Mouse (Mus musculus) lung, embryonic 16.5 days (tissue): ENCODE data around the gene Pnp2. TPM values are rescaled to one million over a fixed set of nuclear protein-coding genes. Genes with fewer than 3 reads are reported as not detected.
A peak's percentile ranks its signal among the peaks of the same experiment; 100 is the strongest.

Experiments
- ATAC-seq: fragments of 200-750 bp; cut with Nextera tagmentation; 2 replicates; pipeline ENCODE4 v1.8.0; 2017; ENCODE audit warnings: low read depth, mild to moderate bottlenecking, moderate library complexity
- H3K27ac ChIP-seq: fragments of 300-500 bp; sonication (generic); 2 replicates; pipeline ENCODE4 v1.5.1; 2014; ENCODE audit warnings: mild to moderate bottlenecking, control low read depth, low read length
- H3K27me3 ChIP-seq: fragments of 300-500 bp; sonication (generic); 2 replicates; pipeline ENCODE4 v1.6.1; 2014; ENCODE audit warnings: low read depth, low read length, mixed read lengths; ENCODE audit not compliant: control insufficient read depth, insufficient read depth
- H3K36me3 ChIP-seq: fragments of 300-500 bp; sonication (generic); 2 replicates; pipeline ENCODE4 v1.6.1; 2014; ENCODE audit warnings: low read length; ENCODE audit not compliant: control insufficient read depth, insufficient read depth
- H3K4me1 ChIP-seq: fragments of 300-500 bp; sonication (generic); replicated peaks from 2 replicates; pipeline ENCODE4 v1.6.1; 2014; ENCODE audit warnings: low read length, mixed read lengths; ENCODE audit not compliant: control insufficient read depth, insufficient read depth
- H3K4me2 ChIP-seq: fragments of 300-500 bp; sonication (generic); 2 replicates; pipeline ENCODE4 v1.6.1; 2014; ENCODE audit warnings: low read depth, low read length, control low read depth
- H3K4me3 ChIP-seq: fragments of 300-500 bp; sonication (generic); 2 replicates; pipeline ENCODE4 v1.5.1; 2014; ENCODE audit warnings: mild to moderate bottlenecking, low read length, control low read depth
- H3K9ac ChIP-seq: fragments of 300-500 bp; sonication (generic); 2 replicates; pipeline ENCODE4 v1.6.1; 2014; ENCODE audit warnings: low read length, control low read depth
- H3K9me3 ChIP-seq: fragments of 300-500 bp; sonication (generic); 2 replicates; pipeline ENCODE4 v1.6.1; 2016; ENCODE audit warnings: low read length; ENCODE audit not compliant: control insufficient read depth
- WGBS: fragments of 180-500 bp; shearing (Covaris S2); extraction: QIAGEN DNeasy Blood & Tissue Kit; methylation state at CpG from one replicate; pipeline ENCODE4 v1.1.7; 2014; 5-methylcytosine and 5-hydroxymethylcytosine counted together
- polyA plus RNA-seq: library from polyadenylated mRNA; unstranded; fragments of >200 nt; fragmentation: Nextera tagmentation; extraction: Ambion mirVana; gene quantifications from 2 replicates; pipeline ENCODE4 v1.2.1, GENCODE M21; 2015

Gene Pnp2
- polyA plus RNA-seq, 1 experiment from 2014 or later: 0.46 TPM

DNA sequence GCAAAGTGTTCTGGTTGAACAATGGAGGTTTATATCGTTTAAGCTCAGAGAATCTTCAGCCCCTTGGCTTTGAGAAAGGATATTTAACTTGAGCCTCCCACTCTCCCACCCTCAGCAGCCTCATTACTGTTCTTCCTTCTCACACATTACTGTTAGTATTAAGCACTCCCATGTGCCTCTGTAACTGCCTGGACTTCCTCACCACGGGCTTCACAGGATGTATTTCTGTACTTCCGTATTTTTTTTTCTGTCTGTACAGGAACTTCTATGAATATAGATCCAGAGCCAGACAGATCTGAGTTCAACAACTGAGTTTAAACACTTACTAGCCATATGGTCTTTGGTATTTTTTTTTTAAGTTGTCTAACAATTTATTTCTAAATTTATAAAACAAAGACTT, 41.3 kb downstream of the Pnp2 start:
- no peaks in the 10 kb centered on the region for H3K36me3 ChIP-seq
- H3K4me1 ChIP-seq: no peaks in the 10 kb centered on the region
- WGBS: 57% methylated on average over 3 of the region's 3 CpGs
- H3K4me2 ChIP-seq: no peak overlapping the region
- H3K9ac ChIP-seq: no peak overlapping the region
- H3K27ac ChIP-seq: peak overlapping the region; percentile 58
- no peaks in the 10 kb centered on the region for H3K9me3 ChIP-seq
- H3K4me3 ChIP-seq: no peak overlapping the region
- H3K27me3 ChIP-seq: no peaks in the 10 kb centered on the region
- ATAC-seq: no peak

DNA sequence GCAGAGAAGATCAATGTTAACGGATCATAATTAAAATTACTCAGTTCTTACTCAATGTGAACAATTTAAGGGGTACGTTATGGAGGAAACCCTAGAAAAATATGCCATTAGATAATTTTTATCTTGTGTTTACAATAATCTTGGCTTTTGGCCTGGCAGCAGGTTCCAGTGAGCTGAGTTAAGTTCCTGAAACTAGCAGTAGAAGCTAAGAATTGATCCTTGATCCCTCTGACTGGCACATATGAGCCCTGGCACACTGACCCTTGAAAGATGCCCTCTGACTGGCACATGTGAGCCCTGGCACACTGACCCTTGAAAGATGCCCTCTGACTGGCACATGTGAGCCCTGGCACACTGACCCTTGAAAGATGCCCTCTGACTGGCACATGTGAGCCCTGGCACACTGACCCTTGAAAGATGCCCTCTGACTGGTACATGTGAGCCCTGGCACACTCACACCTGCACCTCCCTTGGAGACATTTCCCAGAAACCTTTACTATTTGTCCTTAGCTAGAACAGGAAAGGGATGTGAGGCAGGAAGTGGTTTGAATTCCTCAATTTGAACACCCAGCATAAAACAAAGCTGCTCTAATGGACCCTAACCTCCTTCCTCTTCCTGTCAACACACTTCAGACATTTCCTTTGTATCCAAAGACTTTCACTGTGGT, 42.3 kb downstream of the Pnp2 start:
- peak; percentile 68 for ATAC-seq
- no peaks in the 10 kb centered on the region for H3K36me3 ChIP-seq
- H3K4me3 ChIP-seq: no peak overlapping the region
- no peaks in the 10 kb centered on the region for H3K4me1 ChIP-seq
- H3K9me3 ChIP-seq: no peaks in the 10 kb centered on the region
- H3K27me3 ChIP-seq: no peaks in the 10 kb centered on the region
- peak overlapping the region; percentile 33; the same call in 1 of the 2 replicates for H3K27ac ChIP-seq
- H3K9ac ChIP-seq: no peak overlapping the region
- WGBS: 48% methylated on average over 2 of the region's 2 CpGs
- no peak overlapping the region for H3K4me2 ChIP-seq

DNA sequence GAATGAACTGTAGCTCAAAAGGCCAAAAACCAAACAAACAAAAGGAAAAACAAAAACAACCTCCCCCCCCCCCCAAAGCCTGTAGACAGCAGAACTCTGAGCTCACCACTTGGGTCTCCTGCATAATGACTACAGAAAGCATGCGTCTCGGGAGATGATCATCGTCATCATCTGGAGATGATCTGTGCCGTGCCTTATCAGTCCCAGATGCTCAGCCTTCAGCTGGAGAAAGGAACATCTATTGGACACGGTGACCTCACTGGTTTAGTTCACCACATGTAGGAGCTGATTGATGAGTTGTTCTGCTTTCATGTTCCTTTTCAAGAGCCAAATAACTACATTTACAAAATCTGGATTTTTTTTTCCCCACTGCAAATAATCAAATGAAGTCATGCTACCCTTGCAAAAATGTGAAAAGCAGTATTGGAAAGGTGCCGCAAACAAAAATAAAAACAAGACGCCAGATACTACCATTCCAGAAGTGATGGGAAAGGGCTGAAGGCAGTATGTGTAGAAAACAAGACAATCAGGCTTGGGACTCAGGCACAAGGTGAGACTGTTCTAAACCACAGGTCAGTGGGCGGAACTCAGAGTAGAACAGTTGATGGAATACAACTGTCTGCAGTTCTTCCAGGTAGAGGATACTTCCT, 51.5 kb downstream of the Pnp2 start, which contains the start of gene Rnase10:
Gene Rnase10 (plus strand): TSS at position 600 of the 650 bp plus-strand sequence.
- H3K27ac ChIP-seq: peak within 1 kb of the TSS; percentile 98
- ATAC-seq: no peak
- H3K36me3 ChIP-seq: no peaks in the 10 kb centered on the region
- H3K4me2 ChIP-seq: peak within 1 kb of the TSS; percentile 27
- H3K9me3 ChIP-seq: no peaks in the 10 kb centered on the region
- no peaks in the 10 kb centered on the region for H3K27me3 ChIP-seq
- H3K4me1 ChIP-seq: peaks cover 16% of the 10 kb centered on the region
- no peak within 1 kb of the TSS for H3K4me3 ChIP-seq
- WGBS: 72% methylated on average over 8 of the region's 8 CpGs
- H3K9ac ChIP-seq: peak within 1 kb of the TSS; percentile 41

DNA sequence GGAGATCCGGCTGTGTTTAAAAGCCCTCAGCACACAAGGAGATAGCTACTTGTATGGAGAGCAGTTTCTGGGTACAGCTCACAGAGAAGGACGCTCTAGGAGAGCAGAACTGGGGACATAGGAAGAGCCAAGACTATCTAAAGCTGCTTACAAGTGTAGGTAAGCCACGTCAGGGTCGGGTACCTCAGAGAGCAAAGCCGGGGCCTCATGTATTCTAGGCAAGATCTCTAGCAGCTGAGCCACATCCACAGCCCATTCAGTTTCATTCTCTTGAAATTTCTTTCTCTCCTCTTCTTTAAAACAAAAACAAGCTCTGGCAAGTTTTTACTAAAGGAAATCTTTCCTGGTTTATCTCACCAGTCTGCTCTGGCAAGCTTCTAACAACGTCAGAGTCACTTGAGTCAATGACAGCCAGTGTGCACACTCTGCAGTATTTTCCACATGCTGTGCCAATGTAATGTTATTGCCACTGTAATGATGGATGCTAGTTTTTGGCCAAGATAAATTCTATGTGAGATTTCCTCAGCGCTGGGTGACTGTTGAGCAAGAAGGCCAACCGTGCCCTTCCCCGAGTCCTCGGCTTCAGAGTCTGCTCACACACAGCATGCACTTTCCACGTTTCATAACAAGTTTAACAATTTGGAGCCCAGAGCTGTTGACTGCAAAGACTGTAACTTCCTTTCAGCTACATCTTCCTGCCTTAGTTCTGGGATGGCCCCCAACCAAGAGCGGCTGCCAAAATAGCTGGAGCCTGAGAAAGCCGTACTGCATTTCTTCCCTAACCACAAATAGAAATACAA, 52.3 kb downstream of the Pnp2 start:
- ATAC-seq: peak; percentile 96
- Histone ChIP-seq H3K27ac (peak overlapping the region; percentile 98), H3K4me1 (peaks cover 16% of the 10 kb centered on the region), H3K9me3 (no peaks in the 10 kb centered on the region), H3K27me3 (no peaks in the 10 kb centered on the region), H3K4me3 (no peak overlapping the region), H3K9ac (peak overlapping the region; percentile 41), H3K36me3 (no peaks in the 10 kb centered on the region), H3K4me2 (peak overlapping the region; percentile 27)
- WGBS: 43% methylated on average over 13 of the region's 13 CpGs

DNA sequence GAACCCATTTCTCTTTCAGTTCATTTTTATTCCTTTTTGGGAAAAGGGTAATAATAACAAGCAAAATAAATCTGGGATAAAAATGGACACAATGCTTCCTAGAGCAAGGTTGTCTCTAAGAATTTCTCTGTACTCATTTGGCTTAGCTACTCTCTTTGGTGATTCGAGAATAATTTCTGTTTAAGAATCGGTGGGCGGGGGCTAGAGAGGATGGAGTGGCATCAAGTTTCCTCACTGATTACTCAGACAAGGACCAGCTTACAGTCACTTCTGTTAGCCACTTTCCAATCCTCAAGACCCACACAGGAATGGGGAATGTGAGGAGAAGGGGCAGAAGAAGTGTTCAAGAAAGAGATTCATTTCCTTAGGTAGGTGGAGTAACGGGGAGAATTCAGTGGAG, 53.0 kb downstream of the Pnp2 start:
- H3K27ac ChIP-seq: peak overlapping the region; percentile 98
- H3K27me3 ChIP-seq: no peaks in the 10 kb centered on the region
- no peak overlapping the region for H3K9ac ChIP-seq
- H3K36me3 ChIP-seq: no peaks in the 10 kb centered on the region
- WGBS: 60% methylated on average over 4 of the region's 4 CpGs
- no peaks in the 10 kb centered on the region for H3K9me3 ChIP-seq
- H3K4me2 ChIP-seq: peak overlapping the region; percentile 14; the same call in 1 of the 2 replicates
- peaks cover 16% of the 10 kb centered on the region for H3K4me1 ChIP-seq
- peak; percentile 3; the same call in 1 of the 2 replicates for ATAC-seq
- H3K4me3 ChIP-seq: no peak overlapping the region

DNA sequence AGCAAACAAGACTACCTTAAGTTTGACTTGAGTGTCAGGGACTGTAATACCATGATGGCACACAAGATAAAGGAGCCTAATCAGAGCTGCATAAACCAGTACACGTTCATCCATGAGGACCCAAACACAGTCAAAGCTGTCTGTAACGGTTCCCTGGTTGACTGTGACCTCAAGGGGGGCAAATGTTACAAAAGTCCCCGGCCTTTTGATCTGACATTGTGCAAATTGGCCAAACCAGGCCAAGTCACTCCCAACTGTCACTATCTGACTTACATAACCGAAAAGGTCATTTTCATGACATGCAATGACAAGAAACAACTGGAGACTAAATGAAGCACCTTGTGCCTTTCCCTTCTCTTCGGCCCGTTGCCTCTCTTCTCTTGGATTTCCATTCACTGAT, 53.8 kb downstream of the Pnp2 start:
- Histone ChIP-seq H3K36me3 (no peaks in the 10 kb centered on the region), H3K4me2 (no peak overlapping the region), H3K27ac (peak overlapping the region; percentile 98), H3K4me3 (no peak overlapping the region), H3K4me1 (peaks cover 16% of the 10 kb centered on the region), H3K27me3 (no peaks in the 10 kb centered on the region), H3K9me3 (no peaks in the 10 kb centered on the region), H3K9ac (no peak overlapping the region)
- no peak for ATAC-seq
- WGBS: 72% methylated on average over 6 of the region's 6 CpGs

Other genes with a start within 250 kb of the Pnp2 start
- gene Olfr748, start 248.6 kb upstream of the Pnp2 start, polyA plus RNA-seq: not detected in 2 replicates
- gene Olfr749, start 210.9 kb upstream of the Pnp2 start, polyA plus RNA-seq: not detected in 2 replicates
- 68.6 and 71.7 TPM in 2 replicates for gene Ttc5, start 170.5 kb upstream of the Pnp2 start, polyA plus RNA-seq
- not detected in 2 replicates for gene Ccnb1ip1, start 148.3 kb upstream of the Pnp2 start, polyA plus RNA-seq
- gene Parp2, start 148.2 kb upstream of the Pnp2 start, polyA plus RNA-seq: 62.5 and 64.7 TPM in 2 replicates
- gene Tep1, start 85.4 kb upstream of the Pnp2 start, polyA plus RNA-seq: 6.0 and 6.2 TPM in 2 replicates
- 0.59 TPM in 2 replicates for gene Klhl33, start 58.5 kb upstream of the Pnp2 start, polyA plus RNA-seq
- 153 and 171 TPM in 2 replicates for gene Osgep, start 31.1 kb upstream of the Pnp2 start, polyA plus RNA-seq
- 171 and 177 TPM in 2 replicates for gene Apex1, start 31.0 kb upstream of the Pnp2 start, polyA plus RNA-seq
- 47.1 and 48.4 TPM in 2 replicates for gene Pip4p1, start 25.1 kb upstream of the Pnp2 start, polyA plus RNA-seq
- 68.8 and 73.1 TPM in 2 replicates for gene Pnp, start 24.9 kb upstream of the Pnp2 start, polyA plus RNA-seq
- not detected in 2 replicates for gene Gm49342, start 11.5 kb upstream of the Pnp2 start, polyA plus RNA-seq
- gene Rnase10, start 51.8 kb downstream of the Pnp2 start, polyA plus RNA-seq: 0.26 and 0.31 TPM in 2 replicates
- gene Rnase9, start 85.9 kb downstream of the Pnp2 start, polyA plus RNA-seq: not detected in 2 replicates
- gene Rnase11, start 94.2 kb downstream of the Pnp2 start, polyA plus RNA-seq: not detected in 2 replicates
- 0.34 TPM in 1 of 2 replicates, not detected in the other for gene Rnase12, start 101.7 kb downstream of the Pnp2 start, polyA plus RNA-seq
- not detected in 2 replicates for gene Olfr750, start 118.4 kb downstream of the Pnp2 start, polyA plus RNA-seq
- gene Rnase4, start 135.1 kb downstream of the Pnp2 start, polyA plus RNA-seq: 42.2 and 50.8 TPM in 2 replicates
- gene Ang, start 135.2 kb downstream of the Pnp2 start, polyA plus RNA-seq: 6.3 and 8.7 TPM in 2 replicates
- gene Eddm3b, start 158.4 kb downstream of the Pnp2 start, polyA plus RNA-seq: not detected in 2 replicates
- 0.69 and 0.97 TPM in 2 replicates for gene Rnase6, start 167.9 kb downstream of the Pnp2 start, polyA plus RNA-seq
- 0.50 and 0.51 TPM in 2 replicates for gene Rnase1, start 190.8 kb downstream of the Pnp2 start, polyA plus RNA-seq
- gene Rnase2b, start 206.3 kb downstream of the Pnp2 start, polyA plus RNA-seq: not detected in 2 replicates
- not detected in 2 replicates for gene Ang2, start 243.2 kb downstream of the Pnp2 start, polyA plus RNA-seq
- not detected in 2 replicates for gene Ear14, start 247.4 kb downstream of the Pnp2 start, polyA plus RNA-seq